22 mouse cellular contexts compared by ENCODE assay signal in genomic region chr19:23175511-23175910, GRCm38 (mm10). TPM values are rescaled to one million over a fixed set of nuclear protein-coding genes. Genes with fewer than 3 reads are reported as not detected.
A peak's percentile ranks its signal among the peaks of the same experiment; 100 is the strongest.
DNase-seq lines count a peak whose midpoint lies in the region; ATAC-seq and TF ChIP-seq lines count a peak whose summit lies in the region.
"Had no signal": no experiment of that assay in that cellular context is flagged by ENCODE, and none has a peak within 500 bp of the region (broad histone marks: within the 10 kb centered on the region; RNA-seq: fewer than 3 reads in every experiment).

No protein-coding gene starts in this region.

- WGBS in kidney, embryonic 15.5 days, result 17% methylated on average over 2 of the region's 2 CpGs

- no peaks in the 10 kb centered on the region for H3K9me3 ChIP-seq in kidney, embryonic 15.5 days (replicated peaks)
- H3K9me3 ChIP-seq: embryonic facial prominence, embryonic 15.5 days; forebrain, embryonic 10.5 days; heart, embryonic 15.5 days; hindbrain, embryonic 13.5 days had no signal

- TF ChIP-seq CTCF in gastrocnemius, adult 2 months (IDR thresholded peaks at IDR 0.05), result no peak

- no peaks in the 10 kb centered on the region for H3K36me3 ChIP-seq in kidney, embryonic 15.5 days
- H3K36me3 ChIP-seq: embryonic facial prominence, embryonic 15.5 days; forebrain, embryonic 10.5 days; heart, embryonic 15.5 days; hindbrain, embryonic 13.5 days had no signal

- H3K4me2 ChIP-seq in kidney, embryonic 15.5 days, result no peak overlapping the region
- H3K4me2 ChIP-seq: embryonic facial prominence, embryonic 15.5 days; heart, embryonic 15.5 days; hindbrain, embryonic 13.5 days had no signal

- no peak overlapping the region for H3K9ac ChIP-seq in kidney, embryonic 15.5 days
- H3K9ac ChIP-seq: embryonic facial prominence, embryonic 15.5 days; heart, embryonic 15.5 days; hindbrain, embryonic 13.5 days had no signal

- DNase-seq in gastrocnemius, adult 2 months, result no peak
- no peak for DNase-seq in gastrocnemius, adult 18-20 months (ENCODE audit: low spot score)
- DNase-seq in kidney, postnatal 36 days, result no peak
- peak; percentile 54 for DNase-seq in lung, postnatal 36 days
- no peak for DNase-seq in lung, postnatal 10 days
- no peak for DNase-seq in adrenal gland, postnatal 4 days (ENCODE audit: low spot score in 2 of 2)
- DNase-seq: adrenal gland, adult 2 months; adrenal gland, postnatal 25 days; B cell, adult 2 months; cerebellum, postnatal 14 days; embryo, embryonic 11 days; gastrocnemius, postnatal 14 days; heart, postnatal 14 days had no signal

- 0 out of 2 replicates have a peak, but pooled peaks cover 7% of the 10 kb centered on the region for H3K4me1 ChIP-seq in kidney, embryonic 15.5 days
- H3K4me1 ChIP-seq: embryonic facial prominence, embryonic 15.5 days; heart, embryonic 15.5 days; hindbrain, embryonic 13.5 days had no signal

- no peak overlapping the region for H3K4me3 ChIP-seq in gastrocnemius, adult 2 months
- H3K4me3 ChIP-seq in kidney, embryonic 15.5 days (replicated peaks), result no peak overlapping the region
- H3K4me3 ChIP-seq: embryonic facial prominence, embryonic 15.5 days; erythroblast, embryonic 14.5 days; forebrain, embryonic 10.5 days; heart, embryonic 15.5 days; hindbrain, embryonic 13.5 days had no signal

- H3K27me3 ChIP-seq in kidney, embryonic 15.5 days, result no peaks in the 10 kb centered on the region
- H3K27me3 ChIP-seq: embryonic facial prominence, embryonic 15.5 days; heart, embryonic 15.5 days; hindbrain, embryonic 13.5 days; Patski had no signal

- peak; percentile 49; the same call in 1 of the 2 replicates for ATAC-seq in kidney, embryonic 15.5 days (replicated peaks; ENCODE audit: low FRiP score)
- ATAC-seq: CD4-positive, CD25-positive, alpha-beta regulatory T cell, adult 4 months; forebrain, embryonic 14.5 days; Patski had no signal

- intact Hi-C loops in gastrocnemius, adult 2 months (cut with DNase I), result no loop called here

- peak overlapping the region; percentile 74 for H3K27ac ChIP-seq in gastrocnemius, adult 2 months
- no peak overlapping the region for H3K27ac ChIP-seq in kidney, embryonic 15.5 days
- H3K27ac ChIP-seq: embryonic facial prominence, embryonic 15.5 days; forebrain, embryonic 10.5 days; heart, embryonic 15.5 days; hindbrain, embryonic 13.5 days had no signal

RNA-seq across cellular contexts. Expression of gene Klf9, which starts 34.5 kb away (rescaled TPM):
- total RNA-seq in gastrocnemius, adult 2 months (2021), result 100 to 1,000 TPM; 144 to 162 TPM
- 100 to 1,000 TPM; 105 to 142 TPM for total RNA-seq in gastrocnemius, adult 18-20 months (2021)
- 5.3 and 6.0 TPM in 2 replicates for polyA plus RNA-seq in kidney, embryonic 15.5 days (2015; fragmentation: Nextera tagmentation; extraction: Ambion mirVana)
- 10 to 100 TPM; 44.4 to 51.1 TPM for total RNA-seq in adrenal gland, postnatal 4 days (2021)
